32 mouse cellular contexts compared by ENCODE assay signal in the genomic region with DNA sequence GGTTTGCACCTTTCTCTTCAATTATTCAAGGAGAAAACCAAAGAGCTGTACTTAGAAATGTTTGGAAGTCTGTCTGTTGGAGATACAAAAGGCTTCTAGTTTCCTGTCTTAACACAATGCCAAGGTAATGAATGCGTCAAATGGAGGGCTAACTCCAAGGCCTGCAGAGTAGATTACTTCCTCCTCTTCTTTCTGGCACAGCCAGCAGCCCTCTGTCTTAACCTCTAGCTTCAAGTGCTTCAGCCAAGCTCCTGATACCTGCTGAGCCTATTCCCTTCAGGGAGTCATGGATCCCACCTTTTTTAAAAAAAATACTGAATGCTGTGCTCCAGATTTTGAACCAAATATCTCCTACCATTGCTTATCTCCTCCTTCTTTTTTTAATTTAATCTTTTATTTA.
"Had no signal": no experiment of that assay in that cellular context is flagged by ENCODE, and none has a peak within 500 bp of the region (broad histone marks: within the 10 kb centered on the region; RNA-seq: fewer than 3 reads in every experiment).

No protein-coding gene starts in this region.

- H3K36me3 ChIP-seq: limb, embryonic 10.5 days; limb, embryonic 12.5 days; limb, embryonic 13.5 days; limb, embryonic 15.5 days; liver, embryonic 12.5 days; liver, embryonic 13.5 days; liver, embryonic 15.5 days; lung, embryonic 15.5 days; midbrain, embryonic 10.5 days; midbrain, embryonic 12.5 days; midbrain, embryonic 13.5 days; midbrain, embryonic 15.5 days had no signal

- H3K4me1 ChIP-seq: limb, embryonic 10.5 days; limb, embryonic 12.5 days; limb, embryonic 13.5 days; limb, embryonic 15.5 days; liver, embryonic 12.5 days; liver, embryonic 13.5 days; liver, embryonic 15.5 days; megakaryocyte, embryonic 14.5 days; midbrain, embryonic 10.5 days; midbrain, embryonic 12.5 days; midbrain, embryonic 13.5 days; midbrain, embryonic 15.5 days had no signal

- DNase-seq: left cerebral cortex, postnatal 4 days; liver; liver, embryonic 13.5 days; liver, postnatal 0 days; lung, adult 18-20 months; lung, adult 2 months; lung, embryonic 14.5 days; lung, postnatal 10 days; lung, postnatal 14 days; lung, postnatal 36 days; lung, postnatal 4 days; midbrain, embryonic 14.5 days had no signal

- H3K27me3 ChIP-seq: limb, embryonic 12.5 days; limb, embryonic 13.5 days; limb, embryonic 15.5 days; liver, embryonic 12.5 days; liver, embryonic 13.5 days; liver, embryonic 15.5 days; lung, embryonic 15.5 days; megakaryocyte, embryonic 14.5 days; midbrain, embryonic 12.5 days; midbrain, embryonic 13.5 days; midbrain, embryonic 15.5 days had no signal

- H3K4me2 ChIP-seq: limb, embryonic 12.5 days; limb, embryonic 13.5 days; limb, embryonic 15.5 days; liver, embryonic 11.5 days; liver, embryonic 12.5 days; liver, embryonic 13.5 days; liver, embryonic 15.5 days; lung, embryonic 14.5 days; lung, embryonic 15.5 days; midbrain, embryonic 11.5 days; midbrain, embryonic 12.5 days; midbrain, embryonic 13.5 days; midbrain, embryonic 15.5 days had no signal

- H3K27ac ChIP-seq: left cerebral cortex, adult 2 months; limb, embryonic 10.5 days; limb, embryonic 12.5 days; limb, embryonic 13.5 days; limb, embryonic 15.5 days; liver, embryonic 12.5 days; liver, embryonic 13.5 days; liver, embryonic 14.5 days; liver, embryonic 15.5 days; lung, embryonic 15.5 days; macrophage; midbrain, embryonic 10.5 days; midbrain, embryonic 12.5 days; midbrain, embryonic 13.5 days; midbrain, embryonic 15.5 days had no signal

- H3K9ac ChIP-seq: limb, embryonic 12.5 days; limb, embryonic 13.5 days; limb, embryonic 15.5 days; liver, embryonic 12.5 days; liver, embryonic 13.5 days; liver, embryonic 14.5 days; liver, embryonic 15.5 days; liver, postnatal 0 days; lung, embryonic 14.5 days; lung, embryonic 15.5 days; midbrain, embryonic 12.5 days; midbrain, embryonic 13.5 days; midbrain, embryonic 15.5 days had no signal

- H3K4me3 ChIP-seq: left cerebral cortex, adult 2 months; limb, embryonic 10.5 days; limb, embryonic 12.5 days; limb, embryonic 13.5 days; limb, embryonic 15.5 days; liver, embryonic 12.5 days; liver, embryonic 13.5 days; liver, embryonic 15.5 days; lung, embryonic 15.5 days; megakaryocyte, embryonic 14.5 days; midbrain, embryonic 10.5 days; midbrain, embryonic 12.5 days; midbrain, embryonic 13.5 days; midbrain, embryonic 15.5 days; myocyte had no signal

- ATAC-seq: liver, embryonic 12.5 days; liver, postnatal 0 days; lung, postnatal 0 days; midbrain, embryonic 13.5 days; midbrain, embryonic 15.5 days; midbrain, embryonic 16.5 days had no signal

- H3K9me3 ChIP-seq: limb, embryonic 10.5 days; limb, embryonic 12.5 days; limb, embryonic 13.5 days; limb, embryonic 15.5 days; liver, embryonic 12.5 days; liver, embryonic 13.5 days; liver, embryonic 15.5 days; lung, embryonic 15.5 days; megakaryocyte, embryonic 14.5 days; midbrain, embryonic 10.5 days; midbrain, embryonic 12.5 days; midbrain, embryonic 13.5 days; midbrain, embryonic 15.5 days had no signal
